Mouse (Mus musculus) forebrain, embryonic 16.5 days (tissue): Measurements from ENCODE around the gene Susd1. TPM values are rescaled to one million over a fixed set of nuclear protein-coding genes. Genes with fewer than 3 reads are reported as not detected.

Source experiments
- ATAC-seq: fragments of 200-750 bp; cut with Nextera tagmentation; 2 replicates; pipeline ENCODE4 v1.8.0; 2017; ENCODE audit warnings: mild to moderate bottlenecking, moderate library complexity
- H3K27ac ChIP-seq: fragments of 300-500 bp; sonication (generic); 2 replicates; pipeline ENCODE4 v1.5.1; 2014; ENCODE audit warnings: low read length, control low read depth
- H3K27me3 ChIP-seq: fragments of 300-500 bp; sonication (generic); replicated peaks from 2 replicates; pipeline ENCODE4 v1.6.1; 2014; ENCODE audit warnings: low read length; ENCODE audit not compliant: control insufficient read depth, insufficient read depth
- H3K36me3 ChIP-seq: fragments of 300-500 bp; sonication (generic); 2 replicates; pipeline ENCODE4 v1.6.1; 2014; ENCODE audit not compliant: control insufficient read depth, insufficient read depth
- H3K4me1 ChIP-seq: fragments of 300-500 bp; sonication (generic); replicated peaks from 2 replicates; pipeline ENCODE4 v1.6.1; 2014; ENCODE audit warnings: low read length; ENCODE audit not compliant: control insufficient read depth, insufficient read depth
- H3K4me2 ChIP-seq: fragments of 300-500 bp; sonication (generic); 2 replicates; pipeline ENCODE4 v1.6.1; 2014; ENCODE audit warnings: mild to moderate bottlenecking, low read length, control low read depth
- H3K4me3 ChIP-seq: fragments of 300-500 bp; sonication (generic); replicated peaks from 2 replicates; pipeline ENCODE4 v1.5.1; 2014; ENCODE audit warnings: mild to moderate bottlenecking, low read length, control low read depth
- H3K9ac ChIP-seq: fragments of 300-500 bp; sonication (generic); replicated peaks from 2 replicates; pipeline ENCODE4 v1.6.1; 2014; ENCODE audit warnings: low read depth, low read length, control low read depth
- H3K9me3 ChIP-seq: fragments of 300-500 bp; sonication (generic); 2 replicates; pipeline ENCODE4 v1.6.1; 2016; ENCODE audit warnings: low read length; ENCODE audit not compliant: control insufficient read depth
- WGBS: fragments of 180-500 bp; shearing (Covaris S2); extraction: QIAGEN DNeasy Blood & Tissue Kit; methylation state at CpG from one replicate; pipeline ENCODE4 v1.1.7; 2014; 5-methylcytosine and 5-hydroxymethylcytosine counted together
- polyA plus RNA-seq: library from polyadenylated mRNA; unstranded; fragments of >200 nt; fragmentation: Nextera tagmentation; extraction: Ambion mirVana; gene quantifications from 2 replicates; pipeline ENCODE4 v1.2.1, GENCODE M21; 2015

The Susd1 gene
- polyA plus RNA-seq, 1 experiment from 2014 or later, result 1.8 TPM

DNA sequence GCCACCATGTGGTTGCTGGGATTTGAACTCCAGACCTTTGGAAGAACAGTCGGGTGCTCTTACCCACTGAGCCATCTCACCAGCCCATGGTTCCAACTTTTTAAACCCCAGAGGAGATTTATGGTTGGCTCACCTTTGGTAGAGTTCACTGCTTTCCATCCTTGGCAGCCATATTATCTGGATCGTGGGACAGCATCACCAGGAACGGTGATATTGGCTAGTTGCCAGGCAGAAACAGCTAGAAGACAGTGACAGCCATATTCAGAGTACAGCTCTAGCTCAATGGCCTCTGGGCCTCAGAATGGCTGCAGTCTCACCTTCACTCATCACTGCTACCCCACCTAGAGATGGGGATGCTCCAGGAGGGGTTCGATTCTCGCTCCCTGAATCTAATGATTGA, 159.3 kb downstream of the Susd1 start:
- no peak overlapping the region for H3K4me2 ChIP-seq

GRCm38 (mm10) chr4:59278410-59278809, 160.0 kb downstream of the Susd1 start:
- 93% methylated on average over 7 of the region's 7 CpGs for WGBS
- H3K36me3 ChIP-seq, result no peaks in the 10 kb centered on the region

More for the DNA sequence above, 159.3 kb downstream of the Susd1 start:
- Histone ChIP-seq H3K9me3 (no peaks in the 10 kb centered on the region), H3K27me3 (no peaks in the 10 kb centered on the region), H3K27ac (no peak overlapping the region), H3K36me3 (no peaks in the 10 kb centered on the region), H3K4me1 (no peaks in the 10 kb centered on the region; the same call in 1 of the 2 replicates), H3K9ac (no peak overlapping the region), H3K4me3 (no peak overlapping the region)
- WGBS, result 73% methylated on average over 5 of the region's 5 CpGs
- ATAC-seq, result no peak

GRCm38 (mm10) chr4:59277958-59278357, 160.5 kb downstream of the Susd1 start:
- Histone ChIP-seq H3K4me2 (no peak overlapping the region), H3K4me1 (no peaks in the 10 kb centered on the region; the same call in 1 of the 2 replicates), H3K36me3 (no peaks in the 10 kb centered on the region), H3K27me3 (no peaks in the 10 kb centered on the region), H3K9ac (no peak overlapping the region), H3K9me3 (no peaks in the 10 kb centered on the region), H3K4me3 (no peak overlapping the region), H3K27ac (no peak overlapping the region)
- 95% methylated on average over 9 of the region's 9 CpGs for WGBS
- no peak for ATAC-seq

More at GRCm38 (mm10) chr4:59278410-59278809, 160.0 kb downstream of the Susd1 start:
- Histone ChIP-seq H3K4me2 (no peak overlapping the region), H3K4me1 (no peaks in the 10 kb centered on the region; the same call in 1 of the 2 replicates), H3K4me3 (no peak overlapping the region), H3K27ac (no peak overlapping the region), H3K27me3 (no peaks in the 10 kb centered on the region), H3K9ac (no peak overlapping the region), H3K9me3 (no peaks in the 10 kb centered on the region)
- ATAC-seq, result no peak

DNA sequence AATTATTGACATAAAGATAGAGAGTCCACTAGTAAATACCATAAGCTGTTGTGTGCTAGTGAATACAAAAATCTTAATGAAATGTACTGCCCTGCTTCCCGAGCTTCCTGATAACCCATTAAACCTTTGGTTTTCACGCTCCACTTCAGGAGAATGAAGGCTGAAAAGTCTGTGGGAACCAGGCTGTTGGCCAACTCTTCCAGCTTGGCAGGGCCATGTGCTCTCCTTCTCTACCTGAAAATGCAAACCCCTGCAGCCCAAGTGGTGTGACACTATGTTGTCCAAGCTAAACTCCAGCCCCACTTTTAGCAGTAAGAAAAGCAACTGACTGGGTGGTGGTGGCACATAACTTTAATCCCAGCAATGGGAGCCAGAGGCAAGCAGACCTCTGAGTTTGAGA, 162.5 kb downstream of the Susd1 start:
- Histone ChIP-seq H3K27me3 (no peaks in the 10 kb centered on the region), H3K36me3 (no peaks in the 10 kb centered on the region), H3K27ac (no peak overlapping the region), H3K9ac (no peak overlapping the region), H3K4me1 (no peaks in the 10 kb centered on the region), H3K4me2 (no peak overlapping the region), H3K4me3 (no peak overlapping the region), H3K9me3 (no peaks in the 10 kb centered on the region)
- ATAC-seq, result no peak
- 45% methylated on average over 2 of the region's 2 CpGs for WGBS

DNA sequence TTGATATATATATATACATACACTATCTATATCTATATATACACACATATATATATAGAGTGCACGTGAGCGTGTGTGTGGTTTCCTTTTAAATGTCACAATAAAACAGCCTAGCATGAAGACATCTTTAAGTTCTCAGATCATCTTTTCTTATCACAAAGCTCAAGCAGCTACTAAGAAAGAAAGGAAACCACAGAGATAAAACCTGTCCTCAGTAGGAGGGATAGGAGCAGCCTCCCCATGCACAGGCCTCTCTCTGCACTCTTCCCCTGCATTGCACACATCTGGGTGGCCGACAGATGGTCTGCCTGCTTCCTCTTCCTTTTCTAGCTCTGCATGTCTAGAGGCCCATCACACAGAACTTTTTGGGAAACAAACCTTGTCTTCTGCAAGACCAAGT, 162.9 kb downstream of the Susd1 start:
- no peak overlapping the region for H3K9ac ChIP-seq
- H3K4me1 ChIP-seq, result no peaks in the 10 kb centered on the region
- no peaks in the 10 kb centered on the region for H3K27me3 ChIP-seq
- no peaks in the 10 kb centered on the region for H3K9me3 ChIP-seq
- no peaks in the 10 kb centered on the region for H3K36me3 ChIP-seq
- no peak overlapping the region for H3K4me3 ChIP-seq
- ATAC-seq, result no peak
- no peak overlapping the region for H3K4me2 ChIP-seq
- 88% methylated on average over 3 of the region's 3 CpGs for WGBS
- no peak overlapping the region for H3K27ac ChIP-seq

DNA sequence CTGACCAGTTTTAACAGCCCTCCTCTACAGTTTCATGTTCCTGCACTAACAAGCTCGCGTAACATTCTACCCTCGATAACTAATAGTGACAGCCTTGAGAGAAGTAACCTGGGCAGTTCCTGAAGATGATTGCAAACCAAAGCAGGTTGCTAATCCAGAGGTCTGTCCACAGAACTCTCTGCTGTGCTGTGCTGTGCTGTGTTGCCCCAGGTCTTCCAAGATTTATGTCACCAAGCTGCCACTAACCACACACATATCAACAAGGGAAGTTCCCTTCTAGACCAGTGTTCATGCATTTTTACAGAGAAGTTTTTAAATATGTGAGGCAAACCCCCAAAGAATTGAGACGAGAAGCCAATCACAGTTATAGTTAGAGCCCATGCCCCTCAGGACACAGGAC, 164.3 kb downstream of the Susd1 start:
- no peaks in the 10 kb centered on the region for H3K27me3 ChIP-seq
- no peaks in the 10 kb centered on the region for H3K9me3 ChIP-seq
- 82% methylated on average over 4 of the region's 4 CpGs for WGBS
- H3K4me3 ChIP-seq, result no peak overlapping the region
- no peak overlapping the region for H3K4me2 ChIP-seq
- no peaks in the 10 kb centered on the region for H3K36me3 ChIP-seq
- H3K4me1 ChIP-seq, result no peaks in the 10 kb centered on the region
- no peak overlapping the region for H3K9ac ChIP-seq
- ATAC-seq, result no peak
- no peak overlapping the region for H3K27ac ChIP-seq

GRCm38 (mm10) chr4:59273342-59273741, 165.1 kb downstream of the Susd1 start:
- Histone ChIP-seq H3K9ac (no peak overlapping the region), H3K36me3 (no peaks in the 10 kb centered on the region), H3K4me3 (no peak overlapping the region), H3K4me2 (no peak overlapping the region), H3K4me1 (no peaks in the 10 kb centered on the region), H3K27ac (no peak overlapping the region), H3K9me3 (no peaks in the 10 kb centered on the region), H3K27me3 (no peaks in the 10 kb centered on the region)
- peak; percentile 86 for ATAC-seq
- WGBS, result 8% methylated on average over 1 of the region's 1 CpGs

GRCm38 (mm10) chr4:59265631-59266030, 172.8 kb downstream of the Susd1 start:
- Histone ChIP-seq H3K36me3 (no peaks in the 10 kb centered on the region), H3K4me3 (no peak overlapping the region), H3K9ac (no peak overlapping the region), H3K4me1 (no peaks in the 10 kb centered on the region), H3K27me3 (no peaks in the 10 kb centered on the region), H3K4me2 (no peak overlapping the region), H3K9me3 (0 out of 2 replicates have a peak, but pooled peaks cover 3% of the 10 kb centered on the region), H3K27ac (no peak overlapping the region)
- ATAC-seq, result no peak
- WGBS, result 92% methylated on average over 5 of the region's 5 CpGs

GRCm38 (mm10) chr4:59265182-59265581, 173.3 kb downstream of the Susd1 start:
- Histone ChIP-seq H3K27me3 (no peaks in the 10 kb centered on the region), H3K4me1 (no peaks in the 10 kb centered on the region), H3K9me3 (0 out of 2 replicates have a peak, but pooled peaks cover 3% of the 10 kb centered on the region), H3K36me3 (no peaks in the 10 kb centered on the region), H3K4me2 (no peak overlapping the region), H3K27ac (no peak overlapping the region), H3K9ac (no peak overlapping the region), H3K4me3 (no peak overlapping the region)
- WGBS, result 86% methylated on average over 5 of the region's 5 CpGs
- ATAC-seq, result no peak
